Comparison of ENCODE assay signal across 18 mouse cellular contexts in genomic region chr1:194776510-194777244, GRCm38 (mm10).
"Had no signal": no experiment of that assay in that cellular context is flagged by ENCODE, and none has a peak within 500 bp of the region (broad histone marks: within the 10 kb centered on the region; RNA-seq: fewer than 3 reads in every experiment).

No protein-coding gene starts in this region.

- H3K9ac ChIP-seq: limb, embryonic 12.5 days; limb, embryonic 15.5 days; liver, embryonic 14.5 days; liver, postnatal 0 days; lung, embryonic 14.5 days; stomach, embryonic 15.5 days had no signal

- H3K9me3 ChIP-seq: limb, embryonic 12.5 days; limb, embryonic 15.5 days; stomach, embryonic 15.5 days had no signal

- H3K4me1 ChIP-seq: limb, embryonic 12.5 days; limb, embryonic 15.5 days; stomach, embryonic 15.5 days had no signal

- ATAC-seq: liver, postnatal 0 days; lung, postnatal 0 days had no signal

- H3K27ac ChIP-seq: kidney, postnatal 0 days; layer of hippocampus, adult 2 months; limb, embryonic 12.5 days; limb, embryonic 15.5 days; liver, embryonic 14.5 days; stomach, embryonic 15.5 days had no signal

- H3K4me3 ChIP-seq: layer of hippocampus, adult 2 months; limb, embryonic 12.5 days; limb, embryonic 15.5 days; stomach, embryonic 15.5 days had no signal

- H3K36me3 ChIP-seq: limb, embryonic 12.5 days; limb, embryonic 15.5 days; stomach, embryonic 15.5 days had no signal

- H3K4me2 ChIP-seq: limb, embryonic 12.5 days; limb, embryonic 15.5 days; liver, embryonic 11.5 days; lung, embryonic 14.5 days; stomach, embryonic 15.5 days had no signal

- H3K27me3 ChIP-seq: limb, embryonic 12.5 days; limb, embryonic 15.5 days; stomach, embryonic 15.5 days had no signal

- DNase-seq: kidney, adult 2 months; kidney, postnatal 25 days; layer of hippocampus, adult 9-11 months; left cerebral cortex, postnatal 4 days; liver, postnatal 0 days; lung, embryonic 14.5 days; midbrain, embryonic 14.5 days; right cerebral cortex, postnatal 25 days; spleen, adult 18-20 months; thymus, postnatal 25 days had no signal
